ENCODE assay signal across 18 mouse cellular contexts in the genomic region with DNA sequence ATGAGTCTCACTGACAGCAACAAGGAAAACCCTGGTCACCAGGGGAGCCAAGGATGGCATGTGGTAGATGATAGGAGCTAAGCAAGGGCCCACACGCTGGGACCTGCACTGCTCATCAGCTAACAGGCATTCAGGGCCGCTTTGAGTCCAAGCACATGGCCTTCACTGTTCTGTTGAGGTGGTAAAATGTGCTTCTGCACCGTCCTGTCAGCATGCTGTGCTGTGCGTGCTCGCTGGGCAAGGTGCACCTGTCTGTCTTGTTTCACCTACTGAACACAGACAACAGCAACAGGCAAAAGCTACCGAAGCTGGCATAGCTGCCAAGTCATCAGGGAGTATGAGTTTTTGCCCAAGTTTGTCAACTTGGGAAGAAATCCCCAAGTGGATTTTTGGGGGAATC. TPM values are rescaled to one million over a fixed set of nuclear protein-coding genes. Genes with fewer than 3 reads are reported as not detected.
DNase-seq lines count a peak whose midpoint lies in the region; ATAC-seq and TF ChIP-seq lines count a peak whose summit lies in the region.
"Had no signal": no experiment of that assay in that cellular context is flagged by ENCODE, and none has a peak within 500 bp of the region (broad histone marks: within the 10 kb centered on the region; RNA-seq: fewer than 3 reads in every experiment).

No protein-coding gene starts in this region.

- H3K9ac ChIP-seq in kidney, embryonic 16.5 days (replicated peaks; ENCODE audit: low read length): no peak overlapping the region
- H3K9ac ChIP-seq: embryonic facial prominence, embryonic 12.5 days; forebrain, embryonic 15.5 days; heart, embryonic 13.5 days; hindbrain, embryonic 12.5 days had no signal

- TF ChIP-seq POLR2A in kidney, adult 2 months (IDR thresholded peaks at IDR 0.05; ENCODE audit: low read depth, low read length): no peak

- 65% methylated on average over 6 of the region's 6 CpGs for WGBS in kidney, adult 2 months
- 97% methylated on average over 6 of the region's 6 CpGs for WGBS in kidney, embryonic 16.5 days

- H3K27me3 ChIP-seq in kidney, adult 2 months (replicated peaks; ENCODE audit: control insufficient read depth, insufficient read depth, low read length): no peaks in the 10 kb centered on the region
- H3K27me3 ChIP-seq in kidney, embryonic 16.5 days (ENCODE audit: insufficient read depth, low read length): no peaks in the 10 kb centered on the region
- H3K27me3 ChIP-seq: embryonic facial prominence, embryonic 12.5 days; forebrain, embryonic 15.5 days; heart, embryonic 13.5 days; hindbrain, embryonic 12.5 days had no signal

- no peak overlapping the region for H3K4me3 ChIP-seq in kidney, adult 2 months (ENCODE audit: insufficient read depth, low read depth, low read length)
- H3K4me3 ChIP-seq in kidney, embryonic 16.5 days (ENCODE audit: low read length): no peak overlapping the region
- H3K4me3 ChIP-seq: embryonic facial prominence, embryonic 12.5 days; forebrain, embryonic 15.5 days; heart, adult 2 months; heart, embryonic 13.5 days; hindbrain, embryonic 12.5 days had no signal

- no peaks in the 10 kb centered on the region for H3K36me3 ChIP-seq in kidney, adult 2 months (ENCODE audit: control insufficient read depth, insufficient read depth, low read length)
- peaks cover 21% of the 10 kb centered on the region for H3K36me3 ChIP-seq in kidney, embryonic 16.5 days (ENCODE audit: insufficient read depth, low read length)

- H3K27ac ChIP-seq in kidney, adult 2 months (ENCODE audit: insufficient read depth, low read depth, low read length): no peak overlapping the region
- H3K27ac ChIP-seq in kidney, embryonic 16.5 days (ENCODE audit: low read length): no peak overlapping the region
- H3K27ac ChIP-seq: embryonic facial prominence, embryonic 12.5 days; forebrain, embryonic 15.5 days; heart, adult 2 months; heart, embryonic 13.5 days; hindbrain, embryonic 12.5 days had no signal

- H3K4me2 ChIP-seq in kidney, embryonic 16.5 days (replicated peaks; ENCODE audit: low read depth, low read length): no peak overlapping the region
- H3K4me2 ChIP-seq: embryonic facial prominence, embryonic 12.5 days; forebrain, embryonic 15.5 days; heart, embryonic 13.5 days; hindbrain, embryonic 12.5 days had no signal

- no peak for TF ChIP-seq CTCF in kidney, adult 2 months (conservative IDR thresholded peaks at IDR 0.05; ENCODE audit: insufficient read depth, insufficient read length, low read depth, low read length)

- peaks cover 4% of the 10 kb centered on the region; the same call in 1 of the 2 replicates for H3K4me1 ChIP-seq in kidney, adult 2 months (ENCODE audit: control insufficient read depth, insufficient read depth, low read length)
- H3K4me1 ChIP-seq in kidney, embryonic 16.5 days (ENCODE audit: insufficient read depth, low read length): peaks cover 4% of the 10 kb centered on the region; the same call in 1 of the 2 replicates

- no peaks in the 10 kb centered on the region for H3K9me3 ChIP-seq in kidney, embryonic 16.5 days (ENCODE audit: low read length)
- H3K9me3 ChIP-seq: embryonic facial prominence, embryonic 12.5 days; forebrain, embryonic 15.5 days; heart, embryonic 13.5 days; hindbrain, embryonic 12.5 days had no signal

- ATAC-seq in kidney, embryonic 16.5 days (ENCODE audit: low FRiP score, low TSS enrichment): no peak
- ATAC-seq: forebrain, embryonic 15.5 days; hindbrain, embryonic 16.5 days; inflammation-experienced regulatory T-cells, adult 6 months; intestine, postnatal 0 days had no signal

- peak; percentile 38 to 40 for DNase-seq in cerebellum, adult 18-20 months
- DNase-seq in cerebellum, adult 9-10 months: no peak
- DNase-seq in cerebellum, postnatal 36 days: peak; percentile 26 to 29
- no peak for DNase-seq in cerebellum, postnatal 4 days (ENCODE audit: low spot score in 2 of 2)
- DNase-seq in kidney, adult 2 months: peak; percentile 49
- peak; percentile 35 for DNase-seq in brain, adult 2 months (ENCODE audit: low read depth, low spot score)
- no peak for DNase-seq in retina, embryonic 14.5 days (ENCODE audit: low spot score)
- DNase-seq: adrenal gland, postnatal 10 days; heart, adult 2 months; heart, postnatal 4 days had no signal

RNA-seq across cellular contexts. Expression of a gene that starts 23.9 kb away (rescaled TPM):
- polyA plus RNA-seq in kidney, adult 2 months (2012; rRNA removed): 17.7 and 21.1 TPM in 2 replicates
- polyA plus RNA-seq in kidney, embryonic 16.5 days (2015; fragmentation: Nextera tagmentation; extraction: Ambion mirVana): 9.2 and 9.4 TPM in 2 replicates

Comparison
In these comparisons a context has a peak if more than half of its experiments do, and no peak if none do; other contexts are left out.
1. DNase-seq: peak in cerebellum, adult 18-20 months (2 of 2), cerebellum, postnatal 36 days (2 of 2), kidney, adult 2 months (single experiment) and brain, adult 2 months (single experiment); none in cerebellum, adult 9-10 months (single experiment), cerebellum, postnatal 4 days (0 of 2) and retina, embryonic 14.5 days (single experiment).